1 mouse cellular context compared by ENCODE assay signal in genomic region chr15:102458904-102459317, GRCm38 (mm10).
TF ChIP-seq lines count a peak whose summit lies in the region.

Gene Prr13, plus strand, starts transcription at chr15:102459028.

TF ChIP-seq in MEL, 35 proteins besides CTCF, POLR2A, EP300 and RAD21 (continued from another document):
- TF ChIP-seq CHD1 (IDR thresholded peaks at IDR 0.05; ENCODE audit: low read depth, low read length) (no peak), ZKSCAN1 (IDR thresholded peaks at IDR 0.05; ENCODE audit: low read depth, low read length) (no peak), NELFE (IDR thresholded peaks at IDR 0.05; ENCODE audit: low read depth, low read length) (peak; percentile 80), POLR2AphosphoS5 (IDR thresholded peaks at IDR 0.05; ENCODE audit: borderline replicate concordance, low read depth, low read length) (no peak), TCF12 (IDR thresholded peaks at IDR 0.05; ENCODE audit: low read depth, low read length) (peak; percentile 41; the same call in 1 of the 2 replicates), RCOR1 (IDR thresholded peaks at IDR 0.05; ENCODE audit: low read depth, low read length) (no peak; the same call in 1 of the 2 replicates), SMC3 (IDR thresholded peaks at IDR 0.05; ENCODE audit: low read depth, low read length) (no peak; the same call in 1 of the 2 replicates)
